Mouse (Mus musculus) embryonic facial prominence, embryonic 11.5 days (tissue): ENCODE measurements around the gene Cd47. TPM values are rescaled to one million over a fixed set of nuclear protein-coding genes. Genes with fewer than 3 reads are reported as not detected.

Experiments used
- ATAC-seq: fragments of 200-750 bp; cut with Nextera tagmentation; replicated peaks from 2 replicates; pipeline ENCODE4 v1.8.0; 2017; ENCODE audit warnings: low read depth; ENCODE audit not compliant: insufficient number of reproducible peaks, low FRiP score, low TSS enrichment
- DNase-seq: peaks from one replicate; pipeline ENCODE4 v3.0.0-alpha.2; 2015; ENCODE audit warnings: low spot score
- H3K27ac ChIP-seq: fragments of 300-500 bp; sonication (generic); replicated peaks from 2 replicates; pipeline ENCODE4 v1.5.1; 2014; ENCODE audit warnings: mild to moderate bottlenecking, low read depth, low read length, control low read depth
- H3K27me3 ChIP-seq: fragments of 300-500 bp; sonication (generic); 2 replicates; pipeline ENCODE4 v1.6.1; 2014; ENCODE audit warnings: mild to moderate bottlenecking, low read length, moderate library complexity, mixed read lengths; ENCODE audit not compliant: control insufficient read depth, insufficient read depth
- H3K36me3 ChIP-seq: fragments of 300-500 bp; sonication (generic); replicated peaks from 2 replicates; pipeline ENCODE4 v1.6.1; 2014; ENCODE audit warnings: low read depth, mild to moderate bottlenecking, low read length, moderate library complexity, mixed read lengths; ENCODE audit not compliant: control insufficient read depth, insufficient read depth
- H3K4me1 ChIP-seq: fragments of 300-500 bp; sonication (generic); 2 replicates; pipeline ENCODE4 v1.6.1; 2014; ENCODE audit warnings: low read length, mixed read lengths; ENCODE audit not compliant: control insufficient read depth, insufficient read depth
- H3K4me2 ChIP-seq: fragments of 300-500 bp; sonication (generic); 2 replicates; pipeline ENCODE4 v1.6.1; 2014; ENCODE audit warnings: low read depth, mild to moderate bottlenecking, control low read depth, low read length, moderate library complexity
- H3K4me3 ChIP-seq: fragments of 300-500 bp; sonication (generic); 2 replicates; pipeline ENCODE4 v1.5.1; 2014; ENCODE audit warnings: low read depth, low read length, control low read depth
- H3K9ac ChIP-seq: fragments of 300-500 bp; sonication (generic); replicated peaks from 2 replicates; pipeline ENCODE4 v1.6.1; 2014; ENCODE audit warnings: mild to moderate bottlenecking, control low read depth, low read length
- H3K9me3 ChIP-seq: fragments of 300-500 bp; sonication (generic); replicated peaks from 2 replicates; pipeline ENCODE4 v1.6.1; 2016; ENCODE audit warnings: mild to moderate bottlenecking, low read length, inconsistent platforms, mixed read lengths; ENCODE audit not compliant: control insufficient read depth
- WGBS: fragments of 180-500 bp; shearing (Covaris S2); extraction: QIAGEN DNeasy Blood & Tissue Kit; methylation state at CpG from one replicate; pipeline ENCODE4 v1.1.7; 2014; 5-methylcytosine and 5-hydroxymethylcytosine counted together
- polyA plus RNA-seq: library from polyadenylated mRNA; unstranded; fragments of >200 nt; fragmentation: Nextera tagmentation; extraction: Ambion mirVana; gene quantifications from 2 replicates; pipeline ENCODE4 v1.2.1, GENCODE M21; 2014

The Cd47 gene
- polyA plus RNA-seq, 1 experiment from 2014 or later, result 48.5 TPM

DNA sequence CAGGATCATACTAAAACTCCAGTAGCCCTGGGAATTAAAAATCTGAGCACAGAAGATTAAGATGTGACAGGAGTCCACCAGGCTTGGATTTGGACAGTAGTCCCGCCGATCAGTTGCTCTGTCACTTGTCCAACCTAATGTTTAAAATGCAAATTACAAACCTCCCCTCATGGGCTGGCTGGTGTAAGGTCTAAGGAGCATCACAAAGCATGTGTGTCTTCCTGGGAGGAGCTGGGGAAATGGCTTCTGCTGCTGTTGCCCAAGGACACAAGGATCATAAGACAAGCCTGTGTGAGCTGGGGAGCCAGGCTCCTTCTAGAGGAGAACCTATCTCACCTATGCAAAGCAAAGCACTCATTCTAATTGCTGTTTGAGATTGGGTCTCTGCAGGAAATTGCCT is 155.0 kb downstream of the Cd47 start:
- ATAC-seq, result no peak
- Histone ChIP-seq H3K27ac (no peak overlapping the region), H3K36me3 (no peaks in the 10 kb centered on the region), H3K27me3 (no peaks in the 10 kb centered on the region), H3K4me1 (no peaks in the 10 kb centered on the region), H3K4me2 (no peak overlapping the region), H3K9ac (no peak overlapping the region), H3K9me3 (no peaks in the 10 kb centered on the region), H3K4me3 (no peak overlapping the region)
- DNase-seq, result no peak
- 100% methylated on average over 2 of the region's 2 CpGs for WGBS

DNA sequence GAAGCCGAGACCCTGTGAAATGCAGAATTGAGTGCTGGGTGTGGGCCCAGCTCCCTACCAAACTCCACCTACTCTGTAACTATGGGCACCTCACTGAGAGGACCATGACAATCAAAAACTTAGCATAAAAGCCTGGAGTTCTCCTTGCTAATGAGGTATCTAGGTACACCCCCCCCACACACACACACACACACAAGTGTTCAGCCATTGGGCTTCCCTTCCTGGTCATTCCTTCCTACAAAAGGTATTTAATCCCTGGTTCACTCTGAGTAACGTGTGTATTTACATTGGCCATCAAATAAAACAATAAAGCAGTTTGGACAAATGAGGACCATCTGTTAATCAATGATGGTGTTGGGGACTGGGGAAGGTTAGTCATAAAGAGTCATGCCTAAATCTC is 155.6 kb downstream of the Cd47 start:
- Histone ChIP-seq H3K27ac (no peak overlapping the region), H3K4me2 (no peak overlapping the region), H3K9me3 (no peaks in the 10 kb centered on the region), H3K4me1 (no peaks in the 10 kb centered on the region), H3K27me3 (no peaks in the 10 kb centered on the region), H3K36me3 (no peaks in the 10 kb centered on the region), H3K9ac (no peak overlapping the region), H3K4me3 (no peak overlapping the region)
- no peak for ATAC-seq
- whole genome bisulfite sequencing, result 72% methylated on average over 2 of the region's 2 CpGs
- DNase-seq, result no peak

DNA sequence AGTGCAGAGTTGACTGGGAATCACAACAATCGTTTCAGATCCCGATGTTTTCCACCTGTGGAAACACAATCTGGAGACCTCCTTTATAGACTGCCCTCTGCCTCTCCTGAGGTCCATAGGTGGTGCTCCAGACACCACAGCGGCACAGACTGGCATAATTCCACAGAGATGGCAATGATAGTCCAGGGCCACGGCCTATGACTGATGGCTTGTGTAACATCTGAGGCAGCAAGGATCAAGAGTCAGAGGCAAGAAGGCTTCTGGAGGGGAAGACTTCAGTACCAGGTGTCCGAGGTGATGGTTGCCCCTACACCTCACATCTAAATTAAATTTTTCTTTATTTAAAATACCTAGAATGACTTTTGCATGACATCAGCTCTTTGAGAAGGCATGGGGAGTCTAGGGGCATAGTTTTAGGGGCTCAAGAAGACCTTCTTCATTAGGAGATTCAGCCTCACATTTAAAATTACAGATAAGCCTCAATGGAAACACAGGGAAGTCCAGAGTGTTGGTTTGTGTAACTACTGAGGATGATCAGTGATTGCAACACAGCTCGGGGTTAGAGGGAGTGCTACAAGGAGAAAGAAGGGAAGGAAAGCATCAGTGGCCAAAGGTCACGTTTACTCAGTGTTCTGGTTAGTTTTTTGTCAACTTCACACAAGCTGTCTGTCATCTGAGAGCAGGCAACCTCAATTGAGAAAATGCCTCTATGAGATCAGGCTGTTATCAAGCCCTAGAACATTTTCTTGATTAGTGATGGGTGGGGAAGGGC is 156.4 kb downstream of the Cd47 start:
- no peak overlapping the region for H3K27ac ChIP-seq
- no peak overlapping the region for H3K4me2 ChIP-seq
- no peak for ATAC-seq
- no peak overlapping the region for H3K4me3 ChIP-seq
- DNase-seq, result no peak
- H3K27me3 ChIP-seq, result no peaks in the 10 kb centered on the region
- WGBS, result 81% methylated on average over 7 of the region's 7 CpGs
- H3K36me3 ChIP-seq, result no peaks in the 10 kb centered on the region
- H3K4me1 ChIP-seq, result no peaks in the 10 kb centered on the region
- no peak overlapping the region for H3K9ac ChIP-seq
- H3K9me3 ChIP-seq, result no peaks in the 10 kb centered on the region

DNA sequence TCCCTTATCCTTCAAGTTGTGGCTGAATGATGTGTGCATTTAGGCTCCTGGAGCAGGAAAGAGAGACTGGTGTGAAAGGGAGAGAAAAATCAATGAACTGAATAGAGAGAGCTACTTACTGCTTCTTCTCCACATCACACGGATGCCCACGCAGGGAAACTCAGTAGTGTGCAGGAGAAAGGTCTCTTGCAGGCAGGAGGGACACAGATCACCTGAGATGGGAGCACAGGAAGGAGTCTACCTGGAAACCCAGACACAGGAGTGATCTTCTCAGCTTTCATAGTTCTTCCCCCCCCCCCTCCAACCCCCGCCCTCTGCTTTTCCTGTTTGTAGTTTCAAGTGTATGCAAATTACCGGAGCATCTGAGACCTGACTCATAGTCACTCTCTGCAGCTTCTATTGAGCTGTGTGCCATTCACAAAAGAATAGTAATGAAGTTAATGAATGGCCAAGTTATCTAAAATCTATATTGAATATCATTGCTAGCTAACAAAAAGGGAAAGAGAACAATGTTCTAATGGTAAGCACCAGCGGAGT is 158.6 kb downstream of the Cd47 start:
- Histone ChIP-seq H3K27me3 (no peaks in the 10 kb centered on the region), H3K9me3 (no peaks in the 10 kb centered on the region), H3K4me1 (no peaks in the 10 kb centered on the region), H3K4me2 (no peak overlapping the region), H3K27ac (no peak overlapping the region), H3K9ac (no peak overlapping the region), H3K4me3 (no peak overlapping the region), H3K36me3 (no peaks in the 10 kb centered on the region)
- DNase-seq, result no peak
- WGBS, result 86% methylated on average over 5 of the region's 5 CpGs
- ATAC-seq, result no peak

DNA sequence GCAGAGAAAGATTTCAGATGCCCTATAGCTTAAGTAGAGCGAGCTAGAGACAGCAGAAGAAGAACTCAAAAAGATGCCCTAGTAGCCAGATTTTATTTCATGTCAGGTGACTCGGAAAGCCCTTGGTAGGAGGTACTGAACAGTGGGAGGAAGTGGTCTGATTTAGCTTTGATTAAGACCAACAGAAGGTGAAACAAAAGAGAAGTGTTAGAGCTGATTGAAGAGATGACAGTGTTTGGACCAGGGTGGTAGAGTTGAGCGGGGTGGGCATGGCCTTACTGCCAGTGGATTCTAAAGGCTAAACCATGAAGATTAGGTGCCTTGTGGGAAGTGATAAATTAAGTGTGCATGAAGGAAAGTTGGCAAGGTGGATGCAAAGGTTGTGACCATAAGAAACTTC is 162.0 kb downstream of the Cd47 start:
- Histone ChIP-seq H3K9ac (no peak overlapping the region), H3K27ac (no peak overlapping the region), H3K4me3 (no peak overlapping the region), H3K9me3 (no peaks in the 10 kb centered on the region), H3K4me1 (no peaks in the 10 kb centered on the region), H3K36me3 (no peaks in the 10 kb centered on the region), H3K4me2 (no peak overlapping the region), H3K27me3 (no peaks in the 10 kb centered on the region)
- 83% methylated on average over 3 of the region's 3 CpGs for WGBS
- ATAC-seq, result no peak
- no peak for DNase-seq

DNA sequence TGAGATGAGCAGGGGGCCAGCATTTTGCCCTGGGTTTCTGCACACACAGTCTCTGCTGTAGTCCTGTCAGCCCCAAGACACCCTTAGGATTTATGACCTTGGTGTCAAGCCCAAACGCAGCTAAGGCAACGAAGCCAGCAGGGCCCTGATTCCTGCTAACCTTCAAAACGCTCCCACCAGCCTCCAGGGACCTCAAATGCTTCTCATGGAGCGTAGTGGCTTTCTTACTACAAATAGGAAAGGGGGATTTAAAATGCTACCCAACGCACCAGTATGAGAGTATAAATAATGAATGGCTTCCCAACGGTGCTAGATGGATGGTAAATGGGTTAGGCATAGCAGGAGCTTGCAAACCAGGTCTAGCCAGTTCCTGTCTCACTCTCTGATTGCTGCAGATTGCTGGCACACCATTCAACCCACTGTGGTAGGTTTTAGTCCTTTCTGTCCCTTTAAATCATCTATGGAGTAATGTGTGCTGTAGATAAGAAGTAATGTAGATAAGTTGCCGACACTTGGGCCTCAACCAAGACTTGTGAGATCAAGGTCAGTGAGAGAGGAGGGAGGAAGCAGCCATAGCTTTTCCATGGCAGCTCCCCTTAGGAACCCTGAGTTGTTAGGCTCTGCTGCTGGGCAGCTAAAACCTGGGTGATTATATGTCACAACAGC is 164.1 kb downstream of the Cd47 start:
- Histone ChIP-seq H3K9ac (no peak overlapping the region), H3K4me1 (no peaks in the 10 kb centered on the region), H3K9me3 (no peaks in the 10 kb centered on the region), H3K27ac (no peak overlapping the region), H3K4me2 (no peak overlapping the region), H3K4me3 (no peak overlapping the region), H3K27me3 (no peaks in the 10 kb centered on the region), H3K36me3 (no peaks in the 10 kb centered on the region)
- WGBS, result 64% methylated on average over 7 of the region's 7 CpGs
- no peak for DNase-seq
- no peak for ATAC-seq

Other genes with a start within 250 kb of the Cd47 start
- 30.5 and 32.9 TPM in 2 replicates for gene Ift57, start 101.3 kb upstream of the Cd47 start, polyA plus RNA-seq